Mouse (Mus musculus) adrenal gland, postnatal 4 days (tissue): ENCODE data around the gene Bcl11b. TPM values are rescaled to one million over a fixed set of nuclear protein-coding genes. Genes with fewer than 3 reads are reported as not detected.

Experiments used
- DNase-seq, 2 experiments: peaks; one replicate each; pipeline ENCODE4 v3.0.0; 2021 to 2022; ENCODE audit warnings: low spot score in 2 of 2, mixed read lengths in 2 of 2
- total RNA-seq, 2 experiments: library from RNA; stranded (reverse); gene quantifications; 2 replicates each; pipeline ENCODE4 v1.2.3; 2021

Bcl11b gene
- total RNA-seq, 2 experiments from 2014 or later = 1.4 to 2.2 TPM

DNA sequence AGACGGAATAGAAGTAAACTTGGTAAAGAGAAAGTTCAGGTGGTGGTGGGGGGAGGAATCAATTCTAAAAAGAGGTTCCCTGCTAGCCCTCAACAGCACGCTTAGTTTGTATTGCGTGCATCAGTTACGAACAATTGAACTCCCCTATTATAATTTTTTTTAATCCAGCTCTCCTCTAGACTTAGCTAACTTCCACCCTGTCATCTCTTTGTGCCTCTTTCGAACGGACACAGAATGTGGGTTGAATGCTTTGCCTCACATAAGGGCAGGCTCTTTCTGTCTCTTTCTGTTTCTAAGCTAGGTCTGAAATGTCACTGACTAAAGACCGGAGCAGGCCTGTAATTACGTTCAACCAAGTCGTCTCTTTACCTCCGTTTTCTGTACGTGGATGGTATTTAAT lies 28.9 kb downstream of the Bcl11b start:
- DNase-seq = no peak

DNA sequence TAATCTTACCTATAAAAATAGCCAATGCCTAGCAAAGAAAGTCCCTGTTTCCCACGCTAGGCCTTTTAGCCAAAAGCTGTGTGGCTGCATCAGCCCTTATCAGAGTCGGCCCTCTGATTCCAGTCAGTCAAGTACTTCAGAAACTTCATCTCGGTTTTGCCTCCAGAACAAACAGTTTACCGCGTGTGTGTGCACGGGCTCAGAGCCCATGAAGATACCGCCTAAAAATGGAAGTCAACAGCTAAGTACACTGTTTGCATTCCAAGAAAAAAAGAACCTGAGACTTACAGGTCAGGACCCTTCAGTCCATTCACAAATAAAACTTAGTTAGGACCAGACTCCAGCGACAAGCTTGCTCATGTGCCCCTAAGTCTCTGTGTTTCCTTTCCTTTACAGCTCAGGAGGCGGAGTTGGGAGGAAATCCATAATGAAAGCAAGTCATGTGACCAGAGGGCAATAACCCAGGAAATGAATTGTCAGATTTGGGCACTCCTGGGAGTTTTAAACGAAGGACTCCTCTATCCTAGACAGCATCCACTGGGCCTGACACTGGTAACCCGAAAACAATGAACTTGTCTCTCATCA lies 29.8 kb downstream of the Bcl11b start:
- DNase-seq = no peak

DNA sequence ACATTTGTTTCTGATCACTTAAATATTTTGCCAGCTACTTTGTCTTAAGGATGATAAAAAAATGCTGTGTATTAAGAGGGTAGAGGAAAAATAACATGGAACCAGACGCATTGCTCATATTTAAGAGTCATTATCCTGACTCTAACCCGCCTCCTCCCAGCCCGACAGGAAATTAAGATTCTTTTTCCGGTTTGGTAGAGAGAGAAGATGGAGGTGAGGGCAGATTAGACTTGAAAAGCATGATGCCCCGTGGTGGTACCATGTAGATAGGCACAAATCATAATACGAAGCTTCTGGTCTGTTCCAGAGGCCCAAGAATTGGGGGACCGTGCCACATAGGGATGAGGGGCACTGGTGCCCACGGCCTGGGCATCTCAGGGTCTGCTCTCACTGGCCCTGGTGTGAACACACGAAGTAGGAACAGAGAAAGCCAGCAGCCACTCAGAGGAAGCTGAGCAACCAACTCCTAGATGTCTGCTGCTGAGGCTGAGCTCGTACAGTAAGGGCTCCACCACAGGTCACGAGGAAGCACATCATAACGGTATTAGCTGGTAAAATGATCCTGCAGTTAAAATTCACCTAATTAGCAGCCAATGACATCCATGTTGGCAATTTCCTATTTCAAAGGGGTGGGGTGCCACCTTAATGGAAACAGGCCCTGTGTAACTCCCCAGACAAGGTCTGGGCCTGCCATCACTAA lies 32.2 kb downstream of the Bcl11b start:
- no peak for DNase-seq

DNA sequence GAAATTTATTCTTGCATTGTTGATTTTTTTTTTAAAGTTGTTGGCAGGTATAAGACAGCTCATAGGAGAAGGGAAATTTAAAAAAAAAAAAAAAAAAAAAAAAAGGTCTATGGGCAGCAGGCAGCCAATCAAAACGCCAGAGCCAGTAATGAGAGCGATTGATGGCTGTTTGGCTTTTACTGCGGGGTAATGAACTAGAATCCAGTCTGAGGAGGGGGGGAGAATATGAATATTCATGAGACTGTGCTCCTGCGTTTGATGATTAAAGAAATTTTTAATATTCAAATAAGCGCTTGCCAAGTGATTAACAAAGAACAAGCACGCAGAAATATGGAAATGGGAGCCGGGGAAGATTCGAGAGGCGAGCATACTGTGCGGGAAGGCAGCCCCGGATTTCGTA lies 32.8 kb downstream of the Bcl11b start:
- no peak for DNase-seq

DNA sequence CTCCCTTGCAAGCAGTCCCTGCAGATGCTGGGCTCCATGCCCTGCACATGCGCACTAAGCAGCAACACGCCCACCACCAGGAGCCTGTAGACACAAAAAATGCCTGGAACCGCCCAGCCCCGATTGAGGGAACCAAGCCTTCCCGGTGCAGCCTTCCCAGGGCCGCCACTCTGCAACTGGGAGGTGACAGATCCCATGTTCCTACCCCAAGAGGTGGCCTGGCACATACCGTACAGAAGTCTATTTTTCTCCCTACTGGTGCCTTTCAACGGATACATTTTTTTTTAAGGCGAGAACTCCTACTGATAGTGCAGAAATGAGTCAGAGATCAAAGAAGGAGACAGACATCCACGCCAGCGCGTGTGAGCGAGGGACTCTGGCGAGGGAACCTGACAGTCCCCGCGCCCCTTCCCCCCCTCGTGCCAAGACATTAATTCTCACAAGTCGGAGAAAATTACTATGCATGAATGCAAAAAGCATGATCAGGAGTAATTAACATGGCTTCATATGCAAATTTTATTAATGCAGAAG lies 33.5 kb downstream of the Bcl11b start:
- DNase-seq = no peak

DNA sequence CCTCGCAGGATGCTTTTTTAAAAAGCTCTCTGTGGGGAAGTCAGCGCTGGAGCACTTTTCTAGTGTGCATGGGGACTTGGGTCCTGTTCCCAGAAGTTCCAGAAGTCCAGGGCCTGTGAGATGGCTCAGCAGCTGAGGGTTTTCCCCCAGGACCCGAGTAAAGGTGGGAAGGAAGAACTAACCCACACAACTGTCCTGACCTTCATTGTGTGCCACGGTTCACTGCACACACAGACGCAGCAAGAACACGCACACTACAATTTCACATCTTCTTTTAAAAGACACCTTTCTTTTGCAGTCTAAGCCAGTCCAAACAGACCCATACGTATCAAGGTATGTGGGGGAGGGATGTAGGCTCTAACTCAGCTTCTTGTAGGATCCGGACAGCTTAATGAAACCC lies 34.3 kb downstream of the Bcl11b start:
- no peak for DNase-seq

DNA sequence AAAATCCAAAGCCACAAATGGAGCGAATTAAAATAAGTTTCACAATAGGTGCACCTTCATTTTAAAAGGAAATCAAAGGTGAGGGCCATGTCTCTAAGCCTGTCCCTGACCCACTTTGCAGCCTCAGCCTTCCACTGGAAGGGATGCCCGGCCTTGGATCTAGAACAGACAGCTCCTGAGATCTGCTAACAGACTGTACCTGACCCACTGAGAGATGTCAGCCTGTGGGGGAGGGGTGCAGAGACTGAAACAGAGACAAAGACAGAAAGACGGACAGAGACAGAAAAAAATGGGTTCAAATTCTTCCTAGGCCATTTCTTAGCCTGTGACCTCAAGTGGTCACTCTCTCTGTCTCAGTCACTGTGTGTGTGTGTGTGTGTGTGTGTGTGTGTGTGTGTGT lies 35.1 kb downstream of the Bcl11b start:
- no peak for DNase-seq

DNA sequence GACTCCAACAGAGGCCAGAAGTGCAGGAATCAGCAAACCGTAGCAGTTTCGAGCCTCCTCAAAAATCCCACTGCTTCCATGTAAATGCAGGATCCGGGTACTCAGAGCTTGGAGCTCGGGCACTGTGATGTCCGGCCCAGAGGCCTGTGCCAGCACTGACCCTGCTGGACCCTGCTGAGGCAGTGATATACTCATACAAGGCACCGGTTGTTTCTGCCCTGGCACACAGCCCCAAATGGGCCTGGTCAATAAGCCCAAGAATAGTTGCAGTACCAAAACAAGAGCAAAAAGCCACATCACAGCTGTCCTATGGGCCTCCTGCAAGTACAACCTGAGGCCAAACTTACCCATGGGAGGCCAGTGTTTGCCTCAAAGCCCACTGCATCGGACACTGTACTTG lies 36.4 kb downstream of the Bcl11b start:
- DNase-seq = no peak

DNA sequence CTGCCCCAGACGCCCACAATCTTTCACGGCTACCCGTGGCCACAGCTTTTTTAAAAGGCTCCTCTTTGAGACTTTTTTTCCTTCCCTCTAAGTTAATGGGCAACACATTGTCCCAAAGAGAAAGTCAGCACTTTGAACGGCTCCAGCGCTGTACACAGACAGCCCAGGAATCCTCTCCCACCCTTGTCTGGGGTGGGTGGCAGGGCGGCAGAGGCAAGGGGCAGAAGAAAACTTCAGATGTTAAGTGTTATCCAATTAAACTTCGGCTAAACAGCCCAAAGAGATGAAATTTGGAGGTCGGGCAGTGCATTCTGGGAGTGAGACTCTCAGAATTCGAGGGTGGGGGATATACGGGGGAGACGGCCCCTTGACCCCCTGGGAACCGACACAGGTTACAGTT lies 38.3 kb downstream of the Bcl11b start:
- no peak for DNase-seq

DNA sequence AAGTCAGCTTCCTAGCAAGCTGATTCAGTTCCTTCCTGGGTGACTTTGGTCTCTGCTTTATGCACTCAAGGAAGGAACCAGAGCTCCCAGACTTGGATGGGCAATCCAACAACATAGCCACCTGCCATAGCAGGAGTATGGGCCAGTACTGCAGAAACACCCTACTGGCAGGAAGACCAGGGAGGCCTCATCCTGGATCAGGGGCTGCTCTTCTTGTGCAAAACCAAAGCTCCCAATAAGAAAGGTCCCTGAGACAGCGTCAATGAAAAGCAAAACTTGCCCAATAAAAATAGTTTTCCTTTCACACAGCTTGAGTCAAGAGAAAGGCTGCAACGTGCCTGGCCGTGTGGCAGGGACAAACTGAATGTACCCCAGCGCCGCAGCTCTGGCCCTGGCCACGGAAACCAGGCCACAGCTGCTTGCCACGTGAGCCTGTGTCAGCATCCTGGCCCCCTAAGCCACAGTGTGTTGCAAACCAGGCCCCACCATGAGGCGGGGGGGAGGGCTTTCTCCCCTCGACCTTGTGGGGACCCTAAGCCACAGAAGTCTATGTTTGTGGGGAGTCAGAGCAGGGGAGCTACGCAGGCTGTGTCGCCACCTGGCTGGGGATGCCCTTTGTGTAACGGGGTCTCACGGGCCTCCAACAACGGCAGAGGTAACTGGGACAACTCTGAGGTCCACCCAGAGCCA lies 38.9 kb downstream of the Bcl11b start:
- no peak for DNase-seq

DNA sequence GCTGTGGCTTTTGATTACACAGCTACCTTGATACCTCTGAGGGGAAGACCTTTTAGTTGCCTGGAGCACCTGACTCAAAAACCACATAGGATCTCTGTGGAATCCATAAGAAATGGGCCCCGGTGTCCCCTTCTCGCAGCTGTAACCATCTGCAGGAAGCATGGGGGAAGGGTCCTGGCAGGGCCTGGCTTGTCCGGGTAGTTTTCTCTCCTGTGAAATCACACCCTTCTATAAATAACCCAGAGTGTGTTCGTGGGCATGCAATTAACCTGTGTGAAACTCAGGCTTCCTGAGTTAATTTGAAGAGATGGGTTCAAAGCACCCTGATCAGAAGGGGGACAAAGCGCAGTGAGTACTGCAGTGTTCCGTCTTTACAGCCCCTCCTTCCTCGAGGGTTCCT lies 40.5 kb downstream of the Bcl11b start:
- DNase-seq = no peak

DNA sequence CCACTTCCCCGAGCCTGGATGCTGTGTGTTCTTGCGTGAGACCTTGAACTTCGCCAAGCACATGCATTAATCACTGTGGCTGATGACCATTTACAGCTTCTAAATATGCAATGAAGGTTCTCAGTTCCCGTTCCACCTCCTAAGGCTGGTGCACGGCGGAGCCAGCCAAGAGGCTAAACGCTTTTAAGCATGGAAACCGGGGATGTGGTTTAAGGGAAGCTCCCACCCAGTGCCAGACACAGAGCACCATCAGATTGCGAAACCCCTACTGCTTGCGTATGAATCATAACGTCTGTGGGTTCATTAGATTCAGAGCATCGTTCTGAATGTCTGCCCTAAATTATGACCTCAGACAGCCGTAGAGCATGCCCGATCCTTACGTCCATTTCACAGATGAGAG lies 41.6 kb downstream of the Bcl11b start:
- no peak for DNase-seq

DNA sequence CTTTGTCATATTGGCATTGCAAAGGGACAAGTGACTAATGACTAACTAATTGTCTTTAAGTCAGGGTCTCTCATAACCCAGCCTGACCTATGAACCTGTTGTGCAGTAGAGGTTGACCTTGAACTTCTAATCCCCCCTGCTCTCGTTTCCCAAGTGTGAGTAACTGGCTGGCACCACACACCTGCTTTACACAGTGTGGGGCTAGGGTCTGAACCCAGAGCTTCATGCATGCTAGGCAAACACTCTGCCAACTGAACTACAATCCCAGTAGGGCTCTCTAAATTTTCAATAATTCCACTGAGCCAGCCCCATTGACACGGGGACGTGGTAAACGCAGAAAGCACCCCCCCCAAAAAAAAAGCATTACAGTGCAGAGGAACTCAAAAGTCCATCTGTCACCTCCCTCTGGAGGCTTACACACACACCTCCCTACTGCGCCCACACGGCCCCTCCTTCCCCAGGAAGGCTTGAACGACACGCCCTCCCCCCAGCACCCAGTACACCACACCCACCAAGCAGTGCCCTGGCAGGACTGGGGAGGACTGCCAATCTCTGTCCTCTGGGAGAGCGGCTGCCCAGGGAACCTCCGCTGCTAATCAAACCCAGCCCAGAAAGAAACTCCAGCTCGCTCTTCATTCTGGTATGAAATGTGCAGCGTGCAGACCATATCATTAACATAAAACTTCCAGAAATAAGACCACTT lies 42.5 kb downstream of the Bcl11b start:
- no peak for DNase-seq

DNA sequence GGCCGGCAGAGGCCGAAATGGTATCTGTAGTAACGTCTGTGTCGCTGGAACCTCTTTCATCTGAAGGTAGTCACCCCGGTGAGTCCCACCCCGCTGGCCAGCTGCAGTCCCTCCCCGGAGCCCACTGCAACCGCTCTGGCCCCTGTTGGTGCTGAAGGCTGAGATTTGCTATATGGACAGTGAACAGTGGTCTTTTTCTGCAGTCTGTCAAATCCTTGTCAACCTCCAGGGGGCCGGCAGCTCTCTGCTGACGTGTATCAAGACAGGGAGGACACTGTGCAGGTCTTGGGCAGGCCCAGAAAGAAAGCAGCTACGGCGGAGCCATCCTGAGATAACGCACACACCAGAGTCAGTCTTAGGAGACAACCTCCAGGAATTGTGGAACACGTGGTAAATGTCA lies 43.0 kb downstream of the Bcl11b start:
- DNase-seq = no peak

DNA sequence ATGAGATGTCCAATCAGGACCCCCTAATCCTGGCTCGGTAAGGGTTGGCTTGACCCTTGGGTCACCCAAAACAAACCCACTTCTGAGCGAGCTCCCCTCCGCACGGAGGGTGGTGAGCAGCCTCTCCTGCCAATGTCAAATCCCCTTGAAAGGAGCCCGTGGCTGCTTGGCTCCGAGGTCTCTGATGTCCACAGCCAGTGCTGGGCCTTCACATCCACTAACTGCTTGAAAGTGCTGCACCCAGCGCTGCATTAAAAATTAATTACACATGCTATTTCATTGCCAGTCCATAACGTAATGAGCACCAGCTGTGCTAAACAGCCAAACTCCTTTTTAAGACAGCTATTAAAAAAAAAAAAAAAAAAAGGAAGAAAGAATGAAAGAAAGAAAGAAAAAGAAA lies 43.5 kb downstream of the Bcl11b start:
- DNase-seq = no peak

DNA sequence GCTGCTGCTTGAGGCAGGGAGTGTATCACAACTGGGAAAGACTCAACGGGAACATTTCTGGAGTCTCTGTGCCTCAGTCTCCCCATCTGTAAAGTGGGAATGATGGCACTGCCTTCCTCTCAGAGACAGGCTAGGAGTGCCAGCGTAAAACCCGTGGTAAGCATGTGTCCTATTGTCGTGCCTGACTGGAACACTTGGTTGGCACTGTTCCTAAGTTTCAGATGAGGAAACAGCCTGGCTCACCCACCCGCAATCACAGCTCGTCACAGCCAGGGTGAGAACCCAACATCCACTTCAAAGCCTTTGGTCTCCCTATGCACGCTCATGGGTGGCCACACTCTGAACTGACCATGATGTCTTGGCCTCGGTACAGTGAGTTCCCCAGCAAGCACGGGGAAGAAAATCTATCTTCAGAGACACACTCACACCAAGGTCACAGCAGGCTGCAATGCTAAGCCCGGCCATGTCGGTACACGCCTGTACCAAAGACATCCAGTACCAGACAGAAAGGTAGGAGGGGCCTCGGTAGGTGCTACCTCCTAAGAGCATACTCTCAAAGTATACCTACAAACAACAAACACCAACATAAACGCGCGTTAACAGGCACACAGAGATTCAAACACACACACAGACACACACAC lies 50.2 kb downstream of the Bcl11b start:
- no peak for DNase-seq

DNA sequence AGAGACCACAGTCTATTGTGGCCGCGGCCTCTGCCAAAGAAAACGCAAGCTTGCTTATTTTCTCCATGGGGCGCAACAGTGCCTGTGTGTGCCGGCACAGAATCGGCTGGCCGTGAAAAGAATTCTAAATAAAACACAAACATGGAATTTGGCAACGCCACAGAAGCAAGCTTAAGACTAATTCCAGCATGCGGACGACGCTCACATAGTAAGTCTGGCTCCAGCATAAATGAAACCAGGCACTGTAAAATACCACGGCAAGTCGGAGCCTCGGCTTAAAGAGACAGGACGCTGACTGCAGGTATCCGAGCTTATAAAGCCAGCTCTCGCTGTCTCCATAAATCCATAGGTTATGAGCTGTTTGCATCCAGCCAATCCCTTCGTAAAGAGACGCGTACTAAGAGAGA lies 51.1 kb downstream of the Bcl11b start:
- no peak for DNase-seq

DNA sequence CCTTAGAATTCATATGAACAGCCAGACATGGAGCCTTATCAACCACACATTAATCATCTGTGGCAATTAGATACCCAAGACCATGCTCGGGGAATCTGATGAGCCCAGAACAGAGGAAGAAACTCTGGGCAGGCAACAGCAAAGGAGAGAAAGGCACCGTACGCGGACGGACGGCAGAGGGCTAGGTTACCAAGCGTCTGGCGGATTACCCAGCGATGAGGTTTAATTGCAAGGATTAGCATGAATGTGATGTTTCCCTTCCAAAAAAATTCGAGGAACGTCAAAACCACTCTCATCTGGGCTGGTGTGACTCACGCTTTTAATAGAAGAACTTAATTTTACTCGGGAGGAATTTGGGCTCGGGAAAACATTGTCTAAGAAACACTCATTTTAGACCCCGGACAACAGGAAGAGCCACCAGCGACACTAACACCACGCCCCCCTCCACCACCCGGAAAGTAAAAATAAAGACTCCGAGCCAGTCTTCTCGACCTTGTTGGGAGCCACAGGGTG lies 52.7 kb downstream of the Bcl11b start:
- DNase-seq = no peak

DNA sequence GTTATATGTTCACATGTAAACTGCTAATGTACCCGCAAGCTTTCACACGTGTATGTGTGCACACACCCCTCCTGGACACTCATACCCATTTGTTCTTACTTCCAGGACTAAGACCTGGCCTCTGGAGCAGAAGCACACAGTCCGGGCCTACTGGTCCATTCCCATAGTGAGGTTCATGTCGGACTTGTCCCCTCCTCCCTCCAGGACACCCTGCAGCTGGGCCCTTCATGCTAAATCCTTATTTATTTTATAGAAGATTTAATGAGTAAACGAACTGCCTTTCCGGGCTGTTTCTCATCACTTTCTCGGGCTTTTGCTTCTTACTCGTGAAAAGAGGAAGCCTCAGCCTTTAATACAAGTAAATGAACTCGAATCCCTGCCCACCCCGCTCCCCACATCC lies 54.0 kb downstream of the Bcl11b start:
- no peak for DNase-seq

DNA sequence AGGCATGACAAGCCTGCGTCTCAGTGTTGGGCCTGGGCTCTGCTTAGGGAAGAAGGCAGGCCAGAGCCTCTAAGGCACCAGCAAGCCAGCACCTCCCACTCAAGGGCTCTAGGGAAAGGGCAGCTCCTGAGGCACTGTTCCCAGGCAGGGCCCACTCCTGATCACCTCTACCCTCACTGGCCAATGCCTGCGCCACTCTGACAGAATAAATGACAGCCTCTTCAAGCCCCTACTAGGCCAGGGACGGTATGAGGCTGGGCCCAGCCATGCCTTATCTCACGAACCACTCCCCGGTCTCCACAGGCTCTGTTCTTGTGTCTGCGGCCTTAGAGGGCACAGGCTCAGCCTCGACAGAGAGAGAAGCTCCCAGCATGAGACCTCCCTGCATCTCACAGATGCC lies 61.3 kb downstream of the Bcl11b start:
- no peak for DNase-seq

DNA sequence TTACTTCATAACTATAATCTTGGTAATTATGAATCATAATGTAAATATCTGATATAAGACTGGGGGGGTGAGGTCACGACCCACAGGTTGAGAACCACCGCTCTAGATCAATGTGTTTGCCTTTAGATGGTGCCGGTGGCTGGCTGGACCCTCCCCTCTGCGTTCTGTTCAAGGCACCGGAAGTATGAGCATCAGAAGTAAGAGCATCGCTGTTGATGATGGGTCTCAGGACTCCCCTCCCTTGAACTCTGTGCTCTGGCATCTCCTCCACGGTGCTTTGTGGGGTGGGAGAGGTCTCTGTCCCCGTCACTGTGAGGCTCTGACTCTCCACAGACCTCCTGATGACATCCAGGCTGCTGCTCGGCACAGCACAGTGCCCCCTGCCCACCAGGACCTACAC lies 62.6 kb downstream of the Bcl11b start:
- no peak for DNase-seq
